Mouse (Mus musculus) C2C12 (cell line): ENCODE data around the gene 1110008L16Rik. TPM values are rescaled to one million over a fixed set of nuclear protein-coding genes. Genes with fewer than 3 reads are reported as not detected.

Source experiments
- H3K27me3 ChIP-seq: one replicate; pipeline ENCODE4 v1.6.1; 2011; ENCODE audit not compliant: control insufficient read depth, insufficient read depth, insufficient read length
- H3K36me3 ChIP-seq: one replicate; pipeline ENCODE4 v1.6.1; 2011; ENCODE audit not compliant: control insufficient read depth, insufficient read depth
- H3K4me3 ChIP-seq: one replicate; pipeline ENCODE4 v1.5.1; 2011; ENCODE audit warnings: mild to moderate bottlenecking, control low read depth; ENCODE audit not compliant: poor library complexity, insufficient read depth, severe bottlenecking
- H3K79me2 ChIP-seq: one replicate; pipeline ENCODE4 v1.6.1; 2011; ENCODE audit not compliant: control insufficient read depth, insufficient read depth
- H3K79me3 ChIP-seq: one replicate; pipeline ENCODE4 v1.6.1; 2011; ENCODE audit warnings: low read depth, control low read depth
- H3ac ChIP-seq: one replicate; pipeline ENCODE3; 2011; ENCODE audit warnings: low read depth; ENCODE audit not compliant: control insufficient read depth, insufficient read length
- CEBPB ChIP-seq: IDR thresholded peaks from one replicate; pipeline ENCODE4 v1.6.1; 2011; ENCODE audit warnings: low read depth, mild to moderate bottlenecking, control low read depth, moderate library complexity
- CTCF ChIP-seq: IDR thresholded peaks from one replicate; pipeline ENCODE4 v1.5.1; 2011; ENCODE audit not compliant: control insufficient read depth, insufficient read depth, insufficient read length
- FOSL1 ChIP-seq: IDR thresholded peaks from one replicate; pipeline ENCODE4 v1.8.0; 2011; ENCODE audit warnings: mild to moderate bottlenecking, low read length; ENCODE audit not compliant: poor library complexity, insufficient read depth, severe bottlenecking
- MAX ChIP-seq: IDR thresholded peaks from one replicate; pipeline ENCODE4 v1.6.1; 2011; ENCODE audit warnings: mild to moderate bottlenecking, control low read depth
- MYOD1 ChIP-seq: IDR thresholded peaks from one replicate; pipeline ENCODE4 v1.6.1; 2011; ENCODE audit warnings: low read depth; ENCODE audit not compliant: control insufficient read depth, insufficient read length
- MYOG ChIP-seq: IDR thresholded peaks from one replicate; pipeline ENCODE4 v1.6.1; 2011; ENCODE audit not compliant: control insufficient read depth, insufficient read length; ENCODE audit errors: extremely low read depth
- USF1 ChIP-seq: IDR thresholded peaks from one replicate; pipeline ENCODE4 v1.6.1; 2011; ENCODE audit warnings: low read depth, mild to moderate bottlenecking, control low read depth, moderate library complexity
- polyA plus RNA-seq: library from polyadenylated mRNA; unstranded; fragments of >200 nt; fragmentation: generic; extraction: Trizol; gene quantifications from one replicate; pipeline ENCODE4 v1.2.1, GENCODE M21; 2012; ENCODE audit warnings: missing spikeins

The 1110008L16Rik gene
- polyA plus RNA-seq, 1 experiment: 7.6 TPM

- H3K79me3 ChIP-seq: no peaks in the 10 kb centered on the region
- H3K79me2 ChIP-seq: no peaks in the 10 kb centered on the region
- no peaks in the 10 kb centered on the region for H3K27me3 ChIP-seq
- TF ChIP-seq USF1 (no peak), MYOD1 (no peak), MAX (no peak)
- H3ac ChIP-seq: no peak overlapping the region
- no peak overlapping the region for H3K4me3 ChIP-seq
- no peaks in the 10 kb centered on the region for H3K36me3 ChIP-seq
Measured at GRCm38 (mm10) chr12:55387083-55387787, 87.9 kb downstream of the 1110008L16Rik start.

GRCm38 (mm10) chr12:55387788-55388465 lies 88.5 kb downstream of the 1110008L16Rik start:
- Histone ChIP-seq H3K36me3 (no peaks in the 10 kb centered on the region), H3K79me2 (no peaks in the 10 kb centered on the region), H3K4me3 (no peak overlapping the region), H3K79me3 (no peaks in the 10 kb centered on the region), H3ac (no peak overlapping the region), H3K27me3 (no peaks in the 10 kb centered on the region)
- TF ChIP-seq CEBPB: no peak
- no peak for TF ChIP-seq MYOD1
- no peak for TF ChIP-seq CTCF
- TF ChIP-seq FOSL1: no peak
- TF ChIP-seq MAX: no peak
- TF ChIP-seq USF1: no peak
- no peak for TF ChIP-seq MYOG

GRCm38 (mm10) chr12:55388478-55388877 lies 89.1 kb downstream of the 1110008L16Rik start:
- H3ac ChIP-seq: no peak overlapping the region
- H3K79me3 ChIP-seq: no peaks in the 10 kb centered on the region
- no peaks in the 10 kb centered on the region for H3K79me2 ChIP-seq
- H3K27me3 ChIP-seq: no peaks in the 10 kb centered on the region
- TF ChIP-seq FOSL1 (no peak), MAX (no peak), MYOD1 (peak; percentile 48), CTCF (no peak), USF1 (no peak)
- no peaks in the 10 kb centered on the region for H3K36me3 ChIP-seq
- H3K4me3 ChIP-seq: no peak overlapping the region

GRCm38 (mm10) chr12:55389132-55390081 lies 90.0 kb downstream of the 1110008L16Rik start:
- no peaks in the 10 kb centered on the region for H3K79me2 ChIP-seq
- no peak overlapping the region for H3K4me3 ChIP-seq
- H3ac ChIP-seq: no peak overlapping the region
- no peak for TF ChIP-seq FOSL1
- no peaks in the 10 kb centered on the region for H3K79me3 ChIP-seq
- no peaks in the 10 kb centered on the region for H3K36me3 ChIP-seq
- no peaks in the 10 kb centered on the region for H3K27me3 ChIP-seq

- H3K79me3 ChIP-seq: no peaks in the 10 kb centered on the region
Measured at GRCm38 (mm10) chr12:55392120-55392519, 92.7 kb downstream of the 1110008L16Rik start.

More at GRCm38 (mm10) chr12:55392120-55392519, 92.7 kb downstream of the 1110008L16Rik start:
- TF ChIP-seq MAX (no peak), FOSL1 (no peak), USF1 (no peak), MYOD1 (no peak), CTCF (no peak), MYOG (no peak), CEBPB (no peak)
- H3K79me2 ChIP-seq: no peaks in the 10 kb centered on the region
- no peaks in the 10 kb centered on the region for H3K36me3 ChIP-seq
- no peak overlapping the region for H3K4me3 ChIP-seq
- H3ac ChIP-seq: no peak overlapping the region
- H3K27me3 ChIP-seq: no peaks in the 10 kb centered on the region
